Mouse (Mus musculus): ENCODE results near the gene Isyna1. TPM values are rescaled to one million over a fixed set of nuclear protein-coding genes. Genes with fewer than 3 reads are reported as not detected.
A peak's percentile ranks its signal among the peaks of the same experiment; 100 is the strongest.
"Not testable (repeated sequence)": the region's sequence is repeated elsewhere in the genome, so short reads cannot be mapped to it uniquely, and the experiment has no call there.

Gene Isyna1
- polyA plus RNA-seq, 1 experiment from 2014 or later, result 69.8 TPM

- peaks cover 37% of the 10 kb centered on the region for H3K36me3 ChIP-seq (ENCODE audit: control insufficient read depth, insufficient read depth, low read length)
- H3K27ac ChIP-seq (replicated peaks in 1 of 2; ENCODE audit: control insufficient read depth in 1 of 2, insufficient read depth in 1 of 2, low read depth in 2 of 2, low read length in 2 of 2), result no peak overlapping the region
- WGBS, result 52% methylated on average over 4 of the region's 4 CpGs
- ATAC-seq (ENCODE audit: insufficient number of reproducible peaks, insufficient read depth, low FRiP score, low read depth), result 0 out of 2 replicates have a peak, but pooled peaks have one; percentile 14
- H3K27me3 ChIP-seq (ENCODE audit: control insufficient read depth, insufficient read depth, low read length), result no peaks in the 10 kb centered on the region
- peaks cover 16 to 21% of the 10 kb centered on the region in 2 experiments for H3K4me1 ChIP-seq (ENCODE audit: control insufficient read depth in 2 of 2, insufficient read depth in 2 of 2, low read length in 2 of 2)
- no peak overlapping the region for H3K4me2 ChIP-seq (ENCODE audit: low read length)
- H3K9ac ChIP-seq (ENCODE audit: low read length), result no peak overlapping the region
- H3K4me3 ChIP-seq (ENCODE audit: control insufficient read depth in 1 of 2, insufficient read depth in 1 of 2, low read depth in 1 of 2, low read length in 2 of 2), result no peak overlapping the region
- H3K9me3 ChIP-seq (ENCODE audit: control insufficient read depth, low read length), result no peaks in the 10 kb centered on the region
Observed at GRCm38 (mm10) chr8:70574915-70575314, 19.3 kb upstream of the Isyna1 start.

- WGBS, result 96% methylated on average over 3 of the region's 3 CpGs
- no peak for ATAC-seq (ENCODE audit: insufficient number of reproducible peaks, insufficient read depth, low FRiP score, low read depth)
- Histone ChIP-seq H3K36me3 (ENCODE audit: control insufficient read depth, insufficient read depth, low read length) (peaks cover 60% of the 10 kb centered on the region), H3K27me3 (ENCODE audit: control insufficient read depth, insufficient read depth, low read length) (no peaks in the 10 kb centered on the region), H3K27ac (replicated peaks in 1 of 2; ENCODE audit: control insufficient read depth in 1 of 2, insufficient read depth in 1 of 2, low read depth in 2 of 2, low read length in 2 of 2) (no peak overlapping the region), H3K4me1 (ENCODE audit: control insufficient read depth in 2 of 2, insufficient read depth in 2 of 2, low read length in 2 of 2) (peaks cover 0 to 3% of the 10 kb centered on the region in 2 experiments; a peak in 1 of 4 replicates), H3K9ac (ENCODE audit: low read length) (no peak overlapping the region), H3K4me3 (ENCODE audit: control insufficient read depth in 1 of 2, insufficient read depth in 1 of 2, low read depth in 1 of 2, low read length in 2 of 2) (no peak overlapping the region), H3K4me2 (ENCODE audit: low read length) (no peak overlapping the region), H3K9me3 (ENCODE audit: control insufficient read depth, low read length) (no peaks in the 10 kb centered on the region)
Observed at GRCm38 (mm10) chr8:70577207-70577606, 17.0 kb upstream of the Isyna1 start.

GRCm38 (mm10) chr8:70583476-70584387 is 10.4 kb upstream of the Isyna1 start:
- H3K27me3 ChIP-seq (ENCODE audit: control insufficient read depth, insufficient read depth, low read length), result no peaks in the 10 kb centered on the region
- H3K27ac ChIP-seq (replicated peaks in 1 of 2; ENCODE audit: control insufficient read depth in 1 of 2, insufficient read depth in 1 of 2, low read depth in 2 of 2, low read length in 2 of 2), result no peak overlapping the region
- peaks cover 89% of the 10 kb centered on the region for H3K36me3 ChIP-seq (ENCODE audit: control insufficient read depth, insufficient read depth, low read length)
- no peaks in the 10 kb centered on the region for H3K4me1 ChIP-seq (ENCODE audit: control insufficient read depth in 2 of 2, insufficient read depth in 2 of 2, low read length in 2 of 2)
- no peak overlapping the region for H3K9ac ChIP-seq (ENCODE audit: low read length)
- 92% methylated on average over 18 of the region's 18 CpGs for WGBS
- no peak overlapping the region for H3K4me2 ChIP-seq (ENCODE audit: low read length)
- no peak for ATAC-seq (ENCODE audit: insufficient number of reproducible peaks, insufficient read depth, low FRiP score, low read depth)
- H3K4me3 ChIP-seq (ENCODE audit: control insufficient read depth in 1 of 2, insufficient read depth in 1 of 2, low read depth in 1 of 2, low read length in 2 of 2), result no peak overlapping the region
- no peaks in the 10 kb centered on the region for H3K9me3 ChIP-seq (ENCODE audit: control insufficient read depth, low read length)

- 0 out of 4 replicates have a peak overlapping the region, but pooled peaks of 1 of the 2 experiments have one; percentile 5 for H3K27ac ChIP-seq (replicated peaks in 1 of 2; ENCODE audit: control insufficient read depth in 1 of 2, insufficient read depth in 1 of 2, low read depth in 2 of 2, low read length in 2 of 2)
- H3K36me3 ChIP-seq (ENCODE audit: control insufficient read depth, insufficient read depth, low read length), result peaks cover 91% of the 10 kb centered on the region
- no peaks in the 10 kb centered on the region for H3K27me3 ChIP-seq (ENCODE audit: control insufficient read depth, insufficient read depth, low read length)
- ATAC-seq (ENCODE audit: insufficient number of reproducible peaks, insufficient read depth, low FRiP score, low read depth), result 0 out of 2 replicates have a peak, but pooled peaks have one; percentile 2
- no peaks in the 10 kb centered on the region for H3K9me3 ChIP-seq (ENCODE audit: control insufficient read depth, low read length)
- H3K4me2 ChIP-seq (ENCODE audit: low read length), result no peak overlapping the region
- WGBS, result 90% methylated on average over 9 of the region's 9 CpGs
- H3K4me1 ChIP-seq (ENCODE audit: control insufficient read depth in 2 of 2, insufficient read depth in 2 of 2, low read length in 2 of 2), result no peaks in the 10 kb centered on the region
- no peak overlapping the region for H3K4me3 ChIP-seq (ENCODE audit: control insufficient read depth in 1 of 2, insufficient read depth in 1 of 2, low read depth in 1 of 2, low read length in 2 of 2)
- peak overlapping the region; percentile 40; the same call in 1 of the 2 replicates for H3K9ac ChIP-seq (ENCODE audit: low read length)
Observed at GRCm38 (mm10) chr8:70584606-70585257, 9.4 kb upstream of the Isyna1 start.

GRCm38 (mm10) chr8:70585258-70585652 is 8.9 kb upstream of the Isyna1 start:
- Histone ChIP-seq H3K4me3 (ENCODE audit: control insufficient read depth in 1 of 2, insufficient read depth in 1 of 2, low read depth in 1 of 2, low read length in 2 of 2) (no peak overlapping the region), H3K27ac (replicated peaks in 1 of 2; ENCODE audit: control insufficient read depth in 1 of 2, insufficient read depth in 1 of 2, low read depth in 2 of 2, low read length in 2 of 2) (no peak overlapping the region), H3K36me3 (ENCODE audit: control insufficient read depth, insufficient read depth, low read length) (peaks cover 90% of the 10 kb centered on the region), H3K4me2 (ENCODE audit: low read length) (no peak overlapping the region), H3K9me3 (ENCODE audit: control insufficient read depth, low read length) (no peaks in the 10 kb centered on the region), H3K9ac (ENCODE audit: low read length) (no peak overlapping the region), H3K4me1 (ENCODE audit: control insufficient read depth in 2 of 2, insufficient read depth in 2 of 2, low read length in 2 of 2) (no peaks in the 10 kb centered on the region), H3K27me3 (ENCODE audit: control insufficient read depth, insufficient read depth, low read length) (no peaks in the 10 kb centered on the region)
- 31% methylated on average over 7 of the region's 7 CpGs for WGBS
- no peak for ATAC-seq (ENCODE audit: insufficient number of reproducible peaks, insufficient read depth, low FRiP score, low read depth)

- not testable (repeated sequence) for H3K9me3 ChIP-seq (ENCODE audit: control insufficient read depth, low read length); ATAC-seq (ENCODE audit: insufficient number of reproducible peaks, insufficient read depth, low FRiP score, low read depth); H3K4me2 ChIP-seq (ENCODE audit: low read length); H3K4me1 ChIP-seq (ENCODE audit: control insufficient read depth in 2 of 2, insufficient read depth in 2 of 2, low read length in 2 of 2); H3K9ac ChIP-seq (ENCODE audit: low read length); H3K27ac ChIP-seq (replicated peaks in 1 of 2; ENCODE audit: control insufficient read depth in 1 of 2, insufficient read depth in 1 of 2, low read depth in 2 of 2, low read length in 2 of 2); H3K27me3 ChIP-seq (ENCODE audit: control insufficient read depth, insufficient read depth, low read length); H3K4me3 ChIP-seq (ENCODE audit: control insufficient read depth in 1 of 2, insufficient read depth in 1 of 2, low read depth in 1 of 2, low read length in 2 of 2)
- 78% methylated on average over 4 of the region's 4 CpGs for WGBS
- peaks cover 82% of the 10 kb centered on the region for H3K36me3 ChIP-seq (ENCODE audit: control insufficient read depth, insufficient read depth, low read length)
Observed at GRCm38 (mm10) chr8:70587955-70588354, 6.2 kb upstream of the Isyna1 start.

- H3K4me1 ChIP-seq (ENCODE audit: control insufficient read depth in 2 of 2, insufficient read depth in 2 of 2, low read length in 2 of 2), result peaks cover 15 to 26% of the 10 kb centered on the region in 2 experiments
- peaks cover 59% of the 10 kb centered on the region for H3K36me3 ChIP-seq (ENCODE audit: control insufficient read depth, insufficient read depth, low read length)
- H3K4me2 ChIP-seq (ENCODE audit: low read length), result no peak overlapping the region
- H3K27ac ChIP-seq (replicated peaks in 1 of 2; ENCODE audit: control insufficient read depth in 1 of 2, insufficient read depth in 1 of 2, low read depth in 2 of 2, low read length in 2 of 2), result peak overlapping the region; percentile 14 to 45; a peak in 2 of 4 replicates
- H3K4me3 ChIP-seq (ENCODE audit: control insufficient read depth in 1 of 2, insufficient read depth in 1 of 2, low read depth in 1 of 2, low read length in 2 of 2), result no peak overlapping the region
- no peaks in the 10 kb centered on the region for H3K9me3 ChIP-seq (ENCODE audit: control insufficient read depth, low read length)
- H3K27me3 ChIP-seq (ENCODE audit: control insufficient read depth, insufficient read depth, low read length), result no peaks in the 10 kb centered on the region
- H3K9ac ChIP-seq (ENCODE audit: low read length), result no peak overlapping the region
- 60% methylated on average over 12 of the region's 12 CpGs for WGBS
- no peak for ATAC-seq (ENCODE audit: insufficient number of reproducible peaks, insufficient read depth, low FRiP score, low read depth)
Observed at GRCm38 (mm10) chr8:70591569-70591968, 2.6 kb upstream of the Isyna1 start.

All from heart, embryonic 14.5 days (tissue).